Mouse (Mus musculus): Measurements from ENCODE around the gene Atoh8.

The Atoh8 gene

GRCm38 (mm10) chr6:72254588-72255075, 19.3 kb upstream of the Atoh8 start:
- no peak for DNase-seq (ENCODE audit: low read depth, low spot score)

- no peak for DNase-seq (ENCODE audit: low read depth, low spot score)
Measured at GRCm38 (mm10) chr6:72253911-72254587, 18.7 kb upstream of the Atoh8 start.

GRCm38 (mm10) chr6:72253168-72253567, 17.8 kb upstream of the Atoh8 start:
- DNase-seq (ENCODE audit: low read depth, low spot score): no peak

- no peak for DNase-seq (ENCODE audit: low read depth, low spot score)
Measured at GRCm38 (mm10) chr6:72252433-72252832, 17.1 kb upstream of the Atoh8 start.

- DNase-seq (ENCODE audit: low read depth, low spot score): no peak
Measured at GRCm38 (mm10) chr6:72249981-72250380, 14.6 kb upstream of the Atoh8 start.

GRCm38 (mm10) chr6:72248150-72248914, 13.0 kb upstream of the Atoh8 start:
- DNase-seq (ENCODE audit: low read depth, low spot score): no peak

- no peak for DNase-seq (ENCODE audit: low read depth, low spot score)
Measured at GRCm38 (mm10) chr6:72246303-72246702, 10.9 kb upstream of the Atoh8 start.

GRCm38 (mm10) chr6:72244569-72245285, 9.3 kb upstream of the Atoh8 start:
- no peak for DNase-seq (ENCODE audit: low read depth, low spot score)

GRCm38 (mm10) chr6:72244144-72244549, 8.8 kb upstream of the Atoh8 start:
- no peak for DNase-seq (ENCODE audit: low read depth, low spot score)

GRCm38 (mm10) chr6:72242532-72243320, 7.3 kb upstream of the Atoh8 start:
- no peak for DNase-seq (ENCODE audit: low read depth, low spot score)

GRCm38 (mm10) chr6:72241843-72242154, 6.4 kb upstream of the Atoh8 start:
- DNase-seq (ENCODE audit: low read depth, low spot score): no peak

GRCm38 (mm10) chr6:72241133-72241842, 5.9 kb upstream of the Atoh8 start:
- no peak for DNase-seq (ENCODE audit: low read depth, low spot score)

GRCm38 (mm10) chr6:72240042-72240441, 4.7 kb upstream of the Atoh8 start:
- DNase-seq (ENCODE audit: low read depth, low spot score): no peak

GRCm38 (mm10) chr6:72237035-72237434, 1.7 kb upstream of the Atoh8 start:
- DNase-seq (ENCODE audit: low read depth, low spot score): peak; percentile 79

GRCm38 (mm10) chr6:72235807-72236407, 530 bp upstream of the Atoh8 start:
- DNase-seq (ENCODE audit: low read depth, low spot score): no peak

GRCm38 (mm10) chr6:72234372-72235097, 842 bp downstream of the Atoh8 start:
- no peak for DNase-seq (ENCODE audit: low read depth, low spot score)

- no peak for DNase-seq (ENCODE audit: low read depth, low spot score)
Measured at GRCm38 (mm10) chr6:72233950-72234349, 1.4 kb downstream of the Atoh8 start.

GRCm38 (mm10) chr6:72232870-72233269, 2.5 kb downstream of the Atoh8 start:
- DNase-seq (ENCODE audit: low read depth, low spot score): no peak

- no peak for DNase-seq (ENCODE audit: low read depth, low spot score)
Measured at GRCm38 (mm10) chr6:72232411-72232810, 3.0 kb downstream of the Atoh8 start.

GRCm38 (mm10) chr6:72230875-72231274, 4.5 kb downstream of the Atoh8 start:
- no peak for DNase-seq (ENCODE audit: low read depth, low spot score)
